Mouse (Mus musculus) heart, postnatal 0 days (tissue): Measurements from ENCODE around the gene Kel. TPM values are rescaled to one million over a fixed set of nuclear protein-coding genes. Genes with fewer than 3 reads are reported as not detected.

Source experiments
- ATAC-seq: fragments of 200-750 bp; cut with Nextera tagmentation; 2 replicates; pipeline ENCODE4 v1.8.0; 2017; ENCODE audit warnings: low read depth, moderate number of reproducible peaks, moderate library complexity; ENCODE audit not compliant: insufficient read depth
- DNase-seq: peaks from one replicate; pipeline ENCODE4 v3.0.0-alpha.2; 2016; ENCODE audit warnings: low spot score
- H3K27ac ChIP-seq: fragments of 300-500 bp; sonication (generic); 2 replicates; pipeline ENCODE4 v1.5.1; 2014; ENCODE audit warnings: low read depth, mild to moderate bottlenecking
- H3K27me3 ChIP-seq: fragments of 300-500 bp; sonication (generic); 2 replicates; pipeline ENCODE4 v1.6.1; 2014; ENCODE audit warnings: low read length, mixed read lengths; ENCODE audit not compliant: control insufficient read depth, insufficient read depth
- H3K36me3 ChIP-seq: fragments of 300-500 bp; sonication (generic); replicated peaks from 2 replicates; pipeline ENCODE4 v1.6.1; 2014; ENCODE audit warnings: low read length, mixed read lengths; ENCODE audit not compliant: control insufficient read depth, insufficient read depth
- H3K4me1 ChIP-seq: fragments of 300-500 bp; sonication (generic); 2 replicates; pipeline ENCODE4 v1.6.1; 2014; ENCODE audit warnings: antibody characterized with exemption; ENCODE audit not compliant: control insufficient read depth, insufficient read depth
- H3K4me2 ChIP-seq: fragments of 300-500 bp; sonication (generic); 2 replicates; pipeline ENCODE4 v1.6.1; 2014; ENCODE audit warnings: low read depth, mild to moderate bottlenecking, low read length, moderate library complexity
- H3K4me3 ChIP-seq: fragments of 300-500 bp; sonication (generic); 2 replicates; pipeline ENCODE4 v1.5.1; 2014; ENCODE audit warnings: low read depth, low read length
- H3K9ac ChIP-seq: fragments of 300-500 bp; sonication (generic); replicated peaks from 2 replicates; pipeline ENCODE4 v1.6.1; 2014; ENCODE audit warnings: low read depth, low read length, mixed read lengths
- H3K9me3 ChIP-seq: fragments of 300-500 bp; sonication (generic); replicated peaks from 2 replicates; pipeline ENCODE4 v1.6.1; 2016; ENCODE audit warnings: low read length; ENCODE audit not compliant: control insufficient read depth
- CTCF ChIP-seq: IDR thresholded peaks from 2 replicates; pipeline ENCODE4 v1.5.1; 2016; ENCODE audit warnings: antibody characterized with exemption, control low read depth, low read depth
- EP300 ChIP-seq: IDR thresholded peaks from 2 replicates; pipeline ENCODE4 v1.6.1; 2016; ENCODE audit warnings: antibody characterized with exemption, low read depth
- WGBS: fragments of 180-500 bp; shearing (Covaris S2); extraction: QIAGEN DNeasy Blood & Tissue Kit; methylation state at CpG from one replicate; pipeline ENCODE4 v1.1.7; 2014; 5-methylcytosine and 5-hydroxymethylcytosine counted together
- polyA plus RNA-seq: library from polyadenylated mRNA; unstranded; fragments of >200 nt; fragmentation: Nextera tagmentation; extraction: Ambion mirVana; gene quantifications from 2 replicates; pipeline ENCODE4 v1.2.1, GENCODE M21; 2015
- total RNA-seq: library from RNA; depleted of rRNA; stranded (reverse); fragments of >200 nt; gene quantifications from 2 replicates; pipeline ENCODE4 v1.2.3, GENCODE M21; 2014; ENCODE audit warnings: low replicate concordance

Kel gene
- total and polyA plus RNA-seq, 2 experiments from 2014 or later: 0.14 to 2.1 TPM

DNA sequence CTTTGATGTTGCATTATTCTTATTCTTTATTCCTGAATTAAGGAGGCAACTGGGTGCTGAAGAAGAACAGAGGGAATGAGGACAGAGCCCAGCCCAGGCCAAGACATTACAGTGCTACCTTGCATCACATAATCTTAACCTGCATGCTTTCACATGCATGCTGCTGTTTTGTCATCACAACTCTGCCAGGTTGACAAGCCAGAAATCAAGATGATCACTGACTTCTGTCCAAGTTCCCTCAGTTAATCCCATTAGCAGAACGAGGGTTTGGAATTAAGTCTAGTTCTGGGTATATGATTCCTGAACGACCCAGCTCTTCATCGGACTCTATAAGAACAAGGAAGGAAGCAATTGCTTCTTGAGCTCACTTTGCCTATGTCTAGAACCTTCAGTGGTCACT, 57.9 kb downstream of the Kel start:
- no peak overlapping the region for H3K9ac ChIP-seq
- 78% methylated on average over 3 of the region's 3 CpGs for WGBS
- no peaks in the 10 kb centered on the region for H3K9me3 ChIP-seq
- no peak overlapping the region for H3K4me2 ChIP-seq
- no peak overlapping the region for H3K27ac ChIP-seq
- H3K36me3 ChIP-seq: no peaks in the 10 kb centered on the region
- DNase-seq (no peak), ATAC-seq (no peak)
- TF ChIP-seq EP300 (no peak), CTCF (no peak)
- no peaks in the 10 kb centered on the region for H3K27me3 ChIP-seq
- no peak overlapping the region for H3K4me3 ChIP-seq
- no peaks in the 10 kb centered on the region for H3K4me1 ChIP-seq

DNA sequence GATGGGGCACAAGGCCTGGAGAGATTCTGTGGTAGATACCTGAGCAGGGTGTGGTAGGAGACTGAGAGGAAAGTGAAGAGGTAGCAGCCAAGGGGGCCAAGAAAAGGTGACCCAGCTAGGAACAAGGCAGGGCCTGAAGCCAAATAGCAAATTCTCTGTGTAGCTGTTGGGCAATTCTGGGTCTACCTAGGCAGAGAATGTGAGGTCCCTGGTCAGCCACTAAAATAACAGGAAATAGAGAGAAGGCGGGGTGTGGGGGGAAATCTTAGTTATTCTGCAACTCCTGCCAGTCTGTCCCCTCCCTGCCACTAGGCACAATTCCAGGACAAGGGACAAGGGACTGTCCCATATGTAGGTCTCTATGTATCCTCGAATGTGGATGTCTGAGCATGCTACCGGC, 60.9 kb downstream of the Kel start:
- no peaks in the 10 kb centered on the region for H3K36me3 ChIP-seq
- no peak overlapping the region for H3K27ac ChIP-seq
- no peaks in the 10 kb centered on the region for H3K9me3 ChIP-seq
- no peaks in the 10 kb centered on the region for H3K4me1 ChIP-seq
- no peak overlapping the region for H3K9ac ChIP-seq
- no peak for ATAC-seq
- H3K4me2 ChIP-seq: no peak overlapping the region
- WGBS: 75% methylated on average over 3 of the region's 3 CpGs
- no peak for TF ChIP-seq CTCF
- no peak for TF ChIP-seq EP300
- H3K27me3 ChIP-seq: no peaks in the 10 kb centered on the region
- no peak for DNase-seq
- H3K4me3 ChIP-seq: no peak overlapping the region

DNA sequence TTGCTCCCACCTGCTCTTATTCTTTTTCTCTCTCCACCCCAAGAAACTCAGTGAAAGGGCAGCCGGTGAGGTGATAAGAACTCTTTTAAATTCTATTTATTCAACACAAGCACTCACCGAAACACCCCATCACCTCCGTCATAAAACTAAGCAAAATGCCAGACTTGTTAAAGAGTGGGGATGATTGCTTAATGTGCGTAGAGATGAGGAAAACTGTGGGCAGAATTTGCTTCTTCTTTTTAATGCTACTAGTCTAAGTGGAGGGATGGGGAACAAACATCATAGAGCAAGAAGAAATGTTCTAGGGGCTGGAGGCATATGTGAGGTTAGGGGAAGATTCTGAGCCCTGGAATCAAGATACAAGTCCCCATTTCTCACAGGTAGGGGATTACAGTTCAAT, 61.4 kb downstream of the Kel start:
- H3K9ac ChIP-seq: no peak overlapping the region
- TF ChIP-seq CTCF: no peak
- H3K4me1 ChIP-seq: no peaks in the 10 kb centered on the region
- ATAC-seq (no peak), DNase-seq (no peak)
- no peak overlapping the region for H3K27ac ChIP-seq
- no peaks in the 10 kb centered on the region for H3K9me3 ChIP-seq
- WGBS: 77% methylated on average over 4 of the region's 4 CpGs
- H3K36me3 ChIP-seq: no peaks in the 10 kb centered on the region
- no peaks in the 10 kb centered on the region for H3K27me3 ChIP-seq
- H3K4me3 ChIP-seq: no peak overlapping the region
- no peak overlapping the region for H3K4me2 ChIP-seq

DNA sequence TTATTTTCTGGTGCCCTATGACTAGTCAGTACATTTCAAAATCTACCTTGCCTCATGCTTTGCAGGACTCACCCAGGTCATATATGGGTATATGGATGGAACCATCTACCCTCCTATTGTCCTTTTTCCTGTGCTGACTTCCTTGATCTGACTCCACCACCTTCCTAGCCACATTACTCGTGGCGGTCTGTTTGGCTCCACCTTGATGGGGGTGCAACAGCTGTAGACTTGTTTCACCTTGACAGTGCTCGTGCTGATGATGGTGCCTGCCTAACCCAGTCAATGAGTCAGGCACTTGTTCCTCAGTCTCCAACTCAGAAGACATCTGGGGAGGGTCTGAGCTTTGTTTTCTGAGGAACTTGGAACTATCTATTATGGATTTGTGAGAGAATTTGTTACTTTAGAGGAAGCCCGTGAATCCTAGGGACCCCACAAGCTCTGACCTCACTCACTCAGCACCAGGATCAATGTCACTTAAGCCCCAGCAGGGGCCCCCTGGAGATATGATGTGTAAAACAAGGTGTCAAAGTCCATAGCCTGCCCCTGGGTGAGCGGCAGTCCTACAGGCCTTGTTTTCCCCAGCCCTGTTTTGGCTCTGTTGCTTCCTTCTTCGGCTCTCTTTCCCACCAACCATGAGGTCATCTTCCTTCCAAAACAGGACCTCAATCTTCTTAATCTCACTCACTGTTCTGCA, 62.8 kb downstream of the Kel start:
- Histone ChIP-seq H3K4me3 (no peak overlapping the region), H3K9me3 (no peaks in the 10 kb centered on the region), H3K4me2 (no peak overlapping the region), H3K9ac (no peak overlapping the region), H3K36me3 (no peaks in the 10 kb centered on the region), H3K27me3 (no peaks in the 10 kb centered on the region), H3K27ac (no peak overlapping the region), H3K4me1 (no peaks in the 10 kb centered on the region)
- TF ChIP-seq EP300 (no peak), CTCF (no peak)
- no peak for ATAC-seq
- WGBS: 43% methylated on average over 6 of the region's 6 CpGs
- no peak for DNase-seq

DNA sequence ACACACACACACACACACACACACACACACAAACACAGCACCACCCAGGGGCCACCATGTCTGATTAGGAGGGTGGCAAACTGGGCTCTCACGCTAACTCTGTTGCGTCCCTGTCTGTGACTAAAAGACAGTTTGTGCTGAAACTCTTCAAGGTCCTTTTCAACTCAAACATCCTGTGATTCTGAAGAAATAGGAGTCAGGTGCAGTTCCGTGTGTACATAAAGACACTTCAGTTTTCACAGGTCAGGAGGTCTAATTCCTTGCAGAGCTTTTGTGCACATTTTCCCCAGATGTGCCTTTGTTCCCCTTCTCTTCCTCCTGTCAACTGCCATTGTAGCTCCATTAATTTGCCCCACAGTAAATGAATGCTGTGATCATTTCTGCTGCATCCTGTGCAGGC, 63.7 kb downstream of the Kel start:
- H3K4me2 ChIP-seq: no peak overlapping the region
- no peaks in the 10 kb centered on the region for H3K4me1 ChIP-seq
- no peak overlapping the region for H3K27ac ChIP-seq
- no peak overlapping the region for H3K9ac ChIP-seq
- H3K9me3 ChIP-seq: no peaks in the 10 kb centered on the region
- no peak for ATAC-seq
- H3K36me3 ChIP-seq: no peaks in the 10 kb centered on the region
- no peak overlapping the region for H3K4me3 ChIP-seq
- no peak for TF ChIP-seq CTCF
- WGBS: 72% methylated on average over 3 of the region's 3 CpGs
- DNase-seq: no peak
- H3K27me3 ChIP-seq: no peaks in the 10 kb centered on the region

DNA sequence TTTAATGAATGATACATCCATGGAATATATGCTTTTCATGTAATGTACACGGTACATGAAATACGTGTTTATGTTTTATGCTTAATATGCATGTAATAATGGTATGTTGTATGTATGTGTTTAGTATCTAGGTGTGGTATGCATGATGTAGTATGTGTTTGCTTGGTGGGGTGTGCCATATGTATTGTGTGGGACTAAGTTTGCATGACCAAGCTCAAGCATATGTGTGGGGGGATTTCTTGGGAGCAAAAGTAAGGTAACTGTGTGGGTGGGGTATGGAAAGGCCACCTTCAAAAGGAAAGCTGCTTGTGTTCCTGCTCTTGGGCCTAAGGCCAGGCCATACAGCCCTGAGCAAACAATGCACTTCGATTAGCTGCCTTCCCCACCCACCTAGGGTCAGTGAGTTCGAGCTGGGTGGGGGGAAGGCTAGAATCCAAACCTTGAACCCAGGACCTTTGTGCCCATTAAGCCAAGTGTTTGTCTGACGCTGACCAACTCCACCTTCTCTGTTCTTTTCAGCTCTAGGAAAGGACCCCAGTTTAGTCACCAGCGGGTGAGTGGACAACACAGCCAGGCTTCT, 66.1 kb downstream of the Kel start:
- WGBS: 68% methylated on average over 6 of the region's 6 CpGs
- no peak for TF ChIP-seq EP300
- TF ChIP-seq CTCF: no peak
- no peak for ATAC-seq
- Histone ChIP-seq H3K9ac (no peak overlapping the region), H3K27me3 (no peaks in the 10 kb centered on the region), H3K4me2 (no peak overlapping the region), H3K36me3 (no peaks in the 10 kb centered on the region), H3K9me3 (no peaks in the 10 kb centered on the region), H3K4me1 (no peaks in the 10 kb centered on the region), H3K4me3 (no peak overlapping the region), H3K27ac (no peak overlapping the region)
- no peak for DNase-seq
